Mouse (Mus musculus) B cell, adult 2 months (primary cell): ENCODE results near the gene Kif24.

Experiments
- DNase-seq, 2 experiments: peaks; one replicate each; pipeline ENCODE4 v3.0.0; 2022

The Kif24 gene

GRCm38 (mm10) chr4:41464345-41465286, at the start of gene Kif24, which contains the start of gene Nudt2:
Gene Kif24 (minus strand): TSS chr4:41464887.
Gene Nudt2 (plus strand): TSS chr4:41465151.
- DNase-seq: peak; percentile 95 to 98

GRCm38 (mm10) chr4:41513714-41514113, 49.0 kb upstream of the Kif24 start:
- no peak for DNase-seq

- DNase-seq: no peak
Measured at GRCm38 (mm10) chr4:41513309-41513708, 48.6 kb upstream of the Kif24 start.

- DNase-seq: no peak
Measured at GRCm38 (mm10) chr4:41507998-41508397, 43.3 kb upstream of the Kif24 start.

GRCm38 (mm10) chr4:41507326-41507924, 42.7 kb upstream of the Kif24 start:
- DNase-seq: no peak

- DNase-seq: peak; percentile 82 to 84
Measured at GRCm38 (mm10) chr4:41506906-41507305, 42.2 kb upstream of the Kif24 start.

- peak; percentile 64 to 67 for DNase-seq
Measured at GRCm38 (mm10) chr4:41506156-41506555, 41.5 kb upstream of the Kif24 start.

- DNase-seq: peak in 1 of 2 experiments; percentile 21
Measured at GRCm38 (mm10) chr4:41505131-41505551, 40.5 kb upstream of the Kif24 start.

GRCm38 (mm10) chr4:41504325-41504724, 39.6 kb upstream of the Kif24 start:
- no peak for DNase-seq

GRCm38 (mm10) chr4:41502986-41503412, 38.3 kb upstream of the Kif24 start, which contains the start of gene AI464131:
Gene AI464131 (minus strand): TSS chr4:41503076.
- peak; percentile 51 to 58 for DNase-seq

- no peak for DNase-seq
Measured at GRCm38 (mm10) chr4:41502171-41502940, 37.7 kb upstream of the Kif24 start.

GRCm38 (mm10) chr4:41500787-41501186, 36.1 kb upstream of the Kif24 start:
- no peak for DNase-seq

GRCm38 (mm10) chr4:41499619-41500018, 34.9 kb upstream of the Kif24 start:
- DNase-seq: no peak

GRCm38 (mm10) chr4:41498921-41499391, 34.3 kb upstream of the Kif24 start:
- DNase-seq: no peak

GRCm38 (mm10) chr4:41497995-41498845, 33.5 kb upstream of the Kif24 start:
- no peak for DNase-seq

GRCm38 (mm10) chr4:41497579-41497978, 32.9 kb upstream of the Kif24 start:
- DNase-seq: peak; percentile 54 to 60

GRCm38 (mm10) chr4:41497046-41497445, 32.4 kb upstream of the Kif24 start:
- no peak for DNase-seq

- no peak for DNase-seq
Measured at GRCm38 (mm10) chr4:41495850-41496249, 31.2 kb upstream of the Kif24 start.

- no peak for DNase-seq
Measured at GRCm38 (mm10) chr4:41495076-41495475, 30.4 kb upstream of the Kif24 start.

- no peak for DNase-seq
Measured at GRCm38 (mm10) chr4:41494378-41494777, 29.7 kb upstream of the Kif24 start.

- no peak for DNase-seq
Measured at GRCm38 (mm10) chr4:41493464-41494116, 28.9 kb upstream of the Kif24 start.
